Mouse (Mus musculus) lung, adult 2 months (tissue): ENCODE data around the gene Gm5891. TPM values are rescaled to one million over a fixed set of nuclear protein-coding genes. Genes with fewer than 3 reads are reported as not detected.
"Not testable (repeated sequence)": the region's sequence is repeated elsewhere in the genome, so short reads cannot be mapped to it uniquely, and the experiment has no call there.

Experiments
- DNase-seq: peaks from one replicate; pipeline ENCODE4 v3.0.0; 2022
- H3K4me1 ChIP-seq: fragments of 200-500 bp; 2 replicates; pipeline ENCODE4 v1.6.1; 2011; ENCODE audit warnings: low read length; ENCODE audit not compliant: control insufficient read depth, insufficient read depth
- H3K4me3 ChIP-seq: fragments of 200-500 bp; replicated peaks from 2 replicates; pipeline ENCODE3; 2011; ENCODE audit warnings: low read depth, mild to moderate bottlenecking, control low read depth, low read length; ENCODE audit errors: extremely low read depth
- WGBS: fragments of 180-500 bp; shearing (Covaris S2); methylation state at CpG from one replicate; pipeline ENCODE4 v1.1.7; 2018; 5-methylcytosine and 5-hydroxymethylcytosine counted together
- polyA plus RNA-seq: library from polyadenylated mRNA; depleted of rRNA; stranded (reverse); fragments of >200 nt; gene quantifications from 2 replicates; pipeline ENCODE4 v1.2.3, GENCODE M21; 2012; rRNA removed

Gm5891 gene
- polyA plus RNA-seq = not detected in 2 replicates

- DNase-seq, H3K4me3 ChIP-seq, H3K4me1 ChIP-seq: not testable (repeated sequence)
- no CpG with 5 or more reads among the region's 1 CpGs for WGBS
Observed at GRCm38 (mm10) chr7:21921191-21921590, at the start of gene Gm5891. TSS of gene Gm5891 (minus strand) at chr7:21921291.

Other genes starting within 250 kb of the Gm5891 start
- not detected in 2 replicates for gene Gm4175, start 159.8 kb downstream of the Gm5891 start, polyA plus RNA-seq
- gene Gm4177, start 124.6 kb downstream of the Gm5891 start, polyA plus RNA-seq = not detected in 2 replicates
- gene Vmn1r135, start 88.9 kb downstream of the Gm5891 start, polyA plus RNA-seq = not detected in 2 replicates
- gene Gm5725, start 77.0 kb downstream of the Gm5891 start, polyA plus RNA-seq = not detected in 2 replicates
- not detected in 2 replicates for gene Vmn1r137, start 73.3 kb upstream of the Gm5891 start, polyA plus RNA-seq
- gene Vmn1r138, start 107.6 kb upstream of the Gm5891 start, polyA plus RNA-seq = not detected in 2 replicates
- not detected in 2 replicates for gene Gm6176, start 135.0 kb upstream of the Gm5891 start, polyA plus RNA-seq
- gene Vmn1r139, start 147.8 kb upstream of the Gm5891 start, polyA plus RNA-seq = not detected in 2 replicates
- gene Gm16451, start 197.0 kb upstream of the Gm5891 start, polyA plus RNA-seq = not detected in 2 replicates
- not detected in 2 replicates for gene Gm10666, start 213.4 kb upstream of the Gm5891 start, polyA plus RNA-seq
- not detected in 2 replicates for gene Vmn1r142, start 242.7 kb upstream of the Gm5891 start, polyA plus RNA-seq